Mouse (Mus musculus) heart, adult 2 months (tissue): ENCODE results near the gene 9130230L23Rik.

Experiments used
- CTCF ChIP-seq: fragments of 200-600 bp; IDR thresholded peaks from 2 replicates; pipeline ENCODE4 v1.8.1; 2022; ENCODE audit warnings: antibody characterized with exemption, mild to moderate bottlenecking, moderate library complexity
- EP300 ChIP-seq: fragments of 200-500 bp; IDR thresholded peaks from 2 replicates; pipeline ENCODE4 v1.6.1; 2011; ENCODE audit warnings: low read depth, low read length, control low read depth; ENCODE audit not compliant: insufficient read depth

DNA sequence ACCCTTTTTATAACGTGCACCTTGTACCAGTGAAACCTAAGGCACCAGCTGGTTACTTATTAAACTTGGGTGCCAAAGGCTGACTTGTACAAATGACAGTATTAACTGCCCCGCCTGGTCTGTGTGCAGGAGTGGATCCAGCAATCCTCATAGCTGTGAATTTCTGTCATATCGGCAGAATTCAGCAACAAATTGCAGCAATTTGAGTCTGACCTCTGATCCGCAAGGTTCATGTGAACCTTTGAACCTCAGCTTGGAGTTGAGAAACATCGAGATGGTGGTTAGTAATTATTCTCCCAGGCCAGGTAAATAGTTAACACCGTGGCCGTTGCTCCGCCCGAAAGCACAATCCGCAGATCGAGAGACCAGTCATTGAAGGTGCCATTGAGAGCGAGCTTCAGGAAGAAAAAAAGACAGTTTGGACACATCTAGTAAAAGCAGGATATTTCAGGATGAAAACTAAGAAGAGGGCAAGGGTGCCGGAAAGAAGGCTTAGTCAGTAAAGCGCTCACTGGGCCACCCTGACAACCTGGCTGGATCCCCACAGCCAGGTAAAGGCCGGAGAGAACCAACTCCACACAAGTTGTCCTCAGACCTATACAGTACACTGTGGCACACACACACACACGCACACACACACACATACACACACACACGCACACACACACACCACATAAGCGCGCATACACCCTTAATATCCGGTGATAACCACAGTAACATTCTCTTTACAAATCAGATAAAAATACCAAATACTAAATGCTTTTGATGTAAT is 48.9 kb upstream of the 9130230L23Rik start:
- TF ChIP-seq CTCF (no peak), EP300 (no peak)
